Mouse (Mus musculus): ENCODE results near the gene Catsper2. TPM values are rescaled to one million over a fixed set of nuclear protein-coding genes. Genes with fewer than 3 reads are reported as not detected.

The Catsper2 gene
- polyA plus RNA-seq, 1 experiment from 2014 or later, result 2.8 TPM

DNA sequence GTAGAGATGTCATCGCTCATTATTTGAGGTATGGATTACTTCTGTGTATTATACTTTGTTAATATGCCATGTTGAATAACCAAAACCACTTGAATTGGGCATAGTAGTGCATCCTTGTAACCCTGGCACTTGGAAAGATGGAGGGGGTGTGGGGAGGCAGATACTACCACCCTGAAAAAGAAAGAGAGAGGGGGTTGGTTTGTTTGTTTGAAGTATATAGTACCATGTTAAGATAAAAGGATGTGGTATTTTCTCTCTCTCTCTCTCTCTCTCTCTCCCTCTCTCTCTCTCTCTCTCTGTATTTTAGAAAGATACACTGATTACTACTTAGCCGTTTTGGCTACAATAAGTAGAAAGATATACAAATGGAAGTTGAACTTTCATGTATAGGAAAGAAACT, 12.3 kb upstream of the Catsper2 start:
- no peaks in the 10 kb centered on the region for H3K9me3 ChIP-seq (replicated peaks)
- H3K4me2 ChIP-seq, result no peak overlapping the region
- 87% methylated on average over 2 of the region's 2 CpGs for WGBS
- H3K27ac ChIP-seq (ENCODE audit: poor library complexity, severe bottlenecking), result no peak overlapping the region
- no peaks in the 10 kb centered on the region for H3K27me3 ChIP-seq (replicated peaks)
- H3K4me3 ChIP-seq, result no peak overlapping the region
- peaks cover 85% of the 10 kb centered on the region for H3K36me3 ChIP-seq
- ATAC-seq (ENCODE audit: insufficient number of reproducible peaks, low FRiP score), result no peak
- no peaks in the 10 kb centered on the region for H3K4me1 ChIP-seq (replicated peaks)
- no peak overlapping the region for H3K9ac ChIP-seq

DNA sequence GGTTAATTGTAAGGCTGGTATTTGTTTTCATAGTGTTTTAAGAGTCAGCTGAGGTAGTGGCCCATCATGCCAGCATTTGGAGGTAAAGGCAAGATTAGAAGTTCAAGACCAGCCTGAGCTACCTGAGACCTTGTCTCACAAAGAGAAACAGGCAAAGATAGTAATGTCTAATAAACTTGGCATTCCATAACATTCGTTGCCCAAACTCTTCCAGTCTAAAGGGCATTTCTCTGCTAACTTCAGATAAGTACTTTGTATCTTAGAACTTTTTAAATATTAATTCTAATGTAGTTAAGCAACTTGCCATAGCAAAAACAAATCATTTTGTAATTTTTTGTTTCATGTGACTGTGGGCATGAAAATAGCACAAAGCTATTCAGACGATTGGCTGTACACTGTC, 9.6 kb upstream of the Catsper2 start:
- no peak overlapping the region for H3K27ac ChIP-seq (ENCODE audit: poor library complexity, severe bottlenecking)
- H3K4me3 ChIP-seq, result no peak overlapping the region
- no peaks in the 10 kb centered on the region for H3K4me1 ChIP-seq (replicated peaks)
- H3K27me3 ChIP-seq (replicated peaks), result no peaks in the 10 kb centered on the region
- H3K9ac ChIP-seq, result no peak overlapping the region
- H3K4me2 ChIP-seq, result no peak overlapping the region
- WGBS, result 91% methylated on average over 2 of the region's 2 CpGs
- ATAC-seq (ENCODE audit: insufficient number of reproducible peaks, low FRiP score), result no peak
- no peaks in the 10 kb centered on the region for H3K9me3 ChIP-seq (replicated peaks)
- peaks cover 77% of the 10 kb centered on the region for H3K36me3 ChIP-seq

DNA sequence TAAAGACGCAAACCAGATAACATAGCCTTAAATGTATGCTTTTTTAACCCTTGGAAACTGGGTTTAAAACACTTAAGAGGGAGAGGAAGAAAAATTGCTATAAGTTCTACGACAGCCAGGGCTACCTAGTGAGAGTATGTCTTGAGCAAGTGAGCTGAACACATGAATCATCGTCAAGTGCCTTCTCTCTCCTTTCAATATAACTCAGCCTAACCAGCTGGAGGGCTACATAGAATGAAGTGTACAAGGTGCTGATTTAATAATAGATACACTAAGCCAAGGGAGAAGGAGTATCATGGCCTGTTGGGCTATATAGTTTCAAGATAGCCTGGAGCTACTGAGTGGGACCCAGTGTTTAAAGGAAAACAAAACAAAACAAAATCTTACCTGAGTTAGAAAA, 4.9 kb upstream of the Catsper2 start:
- peaks cover 23% of the 10 kb centered on the region for H3K4me1 ChIP-seq (replicated peaks)
- H3K4me3 ChIP-seq, result no peak overlapping the region
- H3K27me3 ChIP-seq (replicated peaks), result no peaks in the 10 kb centered on the region
- 84% methylated on average over 3 of the region's 3 CpGs for WGBS
- H3K9ac ChIP-seq, result no peak overlapping the region
- peaks cover 55% of the 10 kb centered on the region for H3K36me3 ChIP-seq
- H3K27ac ChIP-seq (ENCODE audit: poor library complexity, severe bottlenecking), result no peak overlapping the region
- no peak for ATAC-seq (ENCODE audit: insufficient number of reproducible peaks, low FRiP score)
- H3K4me2 ChIP-seq, result no peak overlapping the region
- no peaks in the 10 kb centered on the region for H3K9me3 ChIP-seq (replicated peaks)

DNA sequence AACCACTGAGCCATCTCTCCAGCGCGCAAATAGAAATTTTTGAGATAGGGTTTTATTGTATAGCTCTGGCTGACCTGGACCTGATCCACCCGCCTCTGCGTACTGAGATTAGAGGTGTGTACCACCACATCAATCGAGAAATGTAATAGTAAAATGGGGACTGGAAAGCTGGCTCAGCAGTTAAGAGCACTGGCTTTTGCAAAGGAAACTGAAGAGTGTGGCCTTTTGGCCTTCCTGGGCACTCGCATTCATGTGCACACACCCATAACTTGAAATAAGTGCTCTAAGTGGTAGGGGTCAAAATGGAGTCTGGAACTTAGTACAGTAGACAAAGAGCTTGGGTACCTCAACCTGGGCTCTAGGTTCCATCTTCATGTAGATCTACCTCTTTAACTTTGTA, 2.8 kb upstream of the Catsper2 start:
- WGBS, result 86% methylated on average over 6 of the region's 6 CpGs
- H3K36me3 ChIP-seq, result peaks cover 36% of the 10 kb centered on the region
- no peak for ATAC-seq (ENCODE audit: insufficient number of reproducible peaks, low FRiP score)
- peaks cover 26% of the 10 kb centered on the region for H3K4me1 ChIP-seq (replicated peaks)
- H3K27me3 ChIP-seq (replicated peaks), result no peaks in the 10 kb centered on the region
- H3K27ac ChIP-seq (ENCODE audit: poor library complexity, severe bottlenecking), result no peak overlapping the region
- H3K4me2 ChIP-seq, result peak overlapping the region; percentile 76
- H3K9ac ChIP-seq, result peak overlapping the region; percentile 50; the same call in 1 of the 2 replicates
- H3K4me3 ChIP-seq, result peak overlapping the region; percentile 13; the same call in 1 of the 2 replicates
- H3K9me3 ChIP-seq (replicated peaks), result no peaks in the 10 kb centered on the region

DNA sequence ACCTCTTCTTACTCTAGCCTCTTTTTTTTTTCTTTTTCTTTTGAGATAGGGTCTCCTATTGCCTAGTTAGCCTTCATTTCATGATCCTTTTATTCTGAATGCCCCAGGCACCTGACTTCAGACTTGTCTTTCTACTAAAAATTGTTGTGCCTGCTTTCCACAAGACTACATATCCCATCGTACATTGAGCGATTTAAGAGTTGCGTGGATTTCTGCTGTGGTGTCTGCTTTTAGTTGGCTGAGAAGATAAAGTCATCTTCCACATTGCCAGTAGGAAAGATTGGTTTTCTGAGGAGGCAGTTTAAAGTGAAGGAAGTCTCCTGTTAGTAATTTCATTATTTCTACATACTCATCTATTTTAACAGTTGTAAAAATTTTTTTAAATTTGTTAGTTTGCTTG, 2.0 kb upstream of the Catsper2 start:
- H3K9ac ChIP-seq, result no peak overlapping the region
- H3K4me3 ChIP-seq, result peak overlapping the region; percentile 95
- 69% methylated on average over 3 of the region's 3 CpGs for WGBS
- peak overlapping the region; percentile 76 for H3K4me2 ChIP-seq
- no peaks in the 10 kb centered on the region for H3K27me3 ChIP-seq (replicated peaks)
- H3K9me3 ChIP-seq (replicated peaks), result no peaks in the 10 kb centered on the region
- ATAC-seq (ENCODE audit: insufficient number of reproducible peaks, low FRiP score), result no peak
- H3K27ac ChIP-seq (ENCODE audit: poor library complexity, severe bottlenecking), result no peak overlapping the region
- peaks cover 26% of the 10 kb centered on the region for H3K4me1 ChIP-seq (replicated peaks)
- H3K36me3 ChIP-seq, result peaks cover 33% of the 10 kb centered on the region

DNA sequence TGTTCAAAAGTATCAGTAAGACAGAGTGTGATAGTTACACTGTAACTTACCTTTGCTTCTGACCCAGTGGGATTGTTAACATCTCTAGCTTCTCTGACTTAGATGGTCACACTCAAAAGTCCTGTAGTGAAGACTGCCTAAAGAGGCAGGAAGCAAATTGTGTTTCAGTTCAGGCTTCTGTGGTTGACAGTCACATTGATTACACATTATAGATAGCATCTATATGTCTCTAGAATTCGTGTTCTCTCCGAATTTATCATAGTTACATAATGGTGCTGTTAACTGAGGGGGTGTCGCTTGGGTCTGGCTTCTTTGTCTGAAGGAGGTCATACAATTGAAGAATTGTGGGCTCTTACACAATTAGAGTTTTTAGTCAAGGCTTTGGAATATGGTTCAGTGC, 1.5 kb upstream of the Catsper2 start:
- Histone ChIP-seq H3K4me2 (peak overlapping the region; percentile 76), H3K4me1 (replicated peaks) (peaks cover 26% of the 10 kb centered on the region), H3K9ac (peak overlapping the region; percentile 70), H3K4me3 (peak overlapping the region; percentile 95), H3K27me3 (replicated peaks) (no peaks in the 10 kb centered on the region), H3K36me3 (peaks cover 31% of the 10 kb centered on the region), H3K27ac (ENCODE audit: poor library complexity, severe bottlenecking) (no peak overlapping the region), H3K9me3 (replicated peaks) (no peaks in the 10 kb centered on the region)
- no peak for ATAC-seq (ENCODE audit: insufficient number of reproducible peaks, low FRiP score)
- WGBS, result 48% methylated on average over 3 of the region's 3 CpGs

DNA sequence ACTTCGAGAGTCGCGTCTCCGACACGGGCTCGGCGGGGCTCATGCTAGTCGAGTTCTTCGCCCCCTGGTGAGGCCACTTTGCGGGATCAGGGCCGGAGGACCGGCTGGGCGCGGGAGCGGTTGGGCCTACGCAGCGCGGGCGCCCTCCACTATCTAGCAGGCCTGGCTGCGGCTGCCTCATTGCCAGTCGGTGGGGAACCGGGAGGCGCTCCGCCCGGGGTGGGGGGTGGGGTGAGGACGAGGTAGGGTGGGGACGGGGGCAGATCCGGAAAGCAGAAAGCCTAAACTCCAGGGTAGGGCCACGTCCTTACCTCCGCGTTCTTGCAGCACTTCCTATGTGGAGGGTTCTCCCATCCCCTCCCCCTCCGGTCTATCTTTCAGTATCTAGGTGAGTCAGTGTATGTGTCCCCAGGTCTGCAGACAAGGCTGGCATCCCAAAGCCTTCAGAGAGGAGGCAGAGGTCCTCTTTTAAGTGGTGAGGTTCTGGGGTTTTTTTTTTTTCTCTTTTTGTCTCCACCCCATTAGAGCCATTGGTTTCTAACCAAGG, 620 bp upstream of the Catsper2 start:
- H3K4me1 ChIP-seq (replicated peaks), result peaks cover 26% of the 10 kb centered on the region
- peak overlapping the region; percentile 95 for H3K9ac ChIP-seq
- ATAC-seq (ENCODE audit: insufficient number of reproducible peaks, low FRiP score), result peak; percentile 69
- H3K4me3 ChIP-seq, result peak overlapping the region; percentile 95
- under 1% methylated on average over 32 of the region's 32 CpGs for WGBS
- peak overlapping the region; percentile 71 for H3K4me2 ChIP-seq
- H3K27me3 ChIP-seq (replicated peaks), result no peaks in the 10 kb centered on the region
- no peaks in the 10 kb centered on the region for H3K9me3 ChIP-seq (replicated peaks)
- H3K36me3 ChIP-seq, result peaks cover 26% of the 10 kb centered on the region
- peak overlapping the region; percentile 96 for H3K27ac ChIP-seq (ENCODE audit: poor library complexity, severe bottlenecking)

DNA sequence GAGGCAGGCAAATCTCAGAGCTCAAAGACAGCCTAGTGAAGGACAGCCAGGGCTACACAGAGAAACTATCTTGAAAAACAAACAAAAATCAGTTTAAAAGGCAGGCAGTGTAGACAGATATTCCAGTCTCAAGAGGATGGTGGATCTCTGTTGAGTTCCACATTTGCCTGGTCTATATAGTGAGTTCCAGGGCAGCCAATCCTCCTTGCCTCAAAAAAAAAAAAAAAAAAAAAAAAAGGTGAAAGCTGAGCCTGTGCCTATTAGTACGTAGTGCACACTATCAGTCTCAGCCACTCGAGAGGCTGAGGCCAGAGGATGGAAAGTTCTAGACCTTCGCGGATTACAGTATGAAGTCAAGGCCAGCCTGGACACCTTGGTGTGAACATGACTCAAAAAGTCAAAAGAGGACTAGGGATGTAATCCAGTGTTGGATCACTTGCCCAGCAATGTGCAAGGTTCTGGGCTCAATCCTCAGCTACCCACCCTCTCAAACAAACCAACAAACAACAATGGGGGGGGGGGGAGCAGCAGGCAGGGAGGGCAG, 677 bp downstream of the Catsper2 start:
- peak overlapping the region; percentile 71 for H3K4me2 ChIP-seq
- no peaks in the 10 kb centered on the region for H3K27me3 ChIP-seq (replicated peaks)
- H3K4me1 ChIP-seq (replicated peaks), result peaks cover 25% of the 10 kb centered on the region
- no peak; the same call in 1 of the 2 replicates for ATAC-seq (ENCODE audit: insufficient number of reproducible peaks, low FRiP score)
- peak overlapping the region; percentile 95 for H3K4me3 ChIP-seq
- peak overlapping the region; percentile 96 for H3K27ac ChIP-seq (ENCODE audit: poor library complexity, severe bottlenecking)
- peak overlapping the region; percentile 95 for H3K9ac ChIP-seq
- H3K9me3 ChIP-seq (replicated peaks), result peaks cover 3% of the 10 kb centered on the region; the same call in 1 of the 2 replicates
- 12% methylated on average over 4 of the region's 4 CpGs for WGBS
- H3K36me3 ChIP-seq, result peaks cover 14% of the 10 kb centered on the region

DNA sequence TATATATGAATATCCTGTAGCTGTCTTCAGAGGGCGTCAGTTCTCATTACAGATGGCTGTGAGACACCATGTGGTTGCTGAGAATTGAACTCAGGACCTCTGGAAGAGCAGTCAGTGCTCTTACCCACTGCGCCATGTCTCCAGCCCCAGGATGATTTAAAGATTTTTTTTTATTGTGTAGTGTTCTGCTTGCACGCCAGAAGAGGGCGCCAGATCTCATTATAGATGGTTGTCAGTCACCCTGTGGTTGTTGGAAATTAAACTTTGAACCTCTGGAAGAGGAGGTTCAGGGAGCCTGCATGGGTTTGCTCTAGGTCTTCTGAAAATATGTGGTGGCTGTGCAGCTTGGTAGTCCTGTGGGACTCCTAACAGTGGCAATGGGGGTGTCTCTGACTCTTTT, 5.4 kb downstream of the Catsper2 start:
- Histone ChIP-seq H3K27me3 (replicated peaks) (no peaks in the 10 kb centered on the region), H3K4me1 (replicated peaks) (peaks cover 2% of the 10 kb centered on the region; the same call in 1 of the 2 replicates), H3K27ac (ENCODE audit: poor library complexity, severe bottlenecking) (no peak overlapping the region), H3K9ac (no peak overlapping the region), H3K9me3 (replicated peaks) (peaks cover 3% of the 10 kb centered on the region; the same call in 1 of the 2 replicates), H3K4me2 (no peak overlapping the region), H3K4me3 (no peak overlapping the region), H3K36me3 (no peaks in the 10 kb centered on the region)
- 35% methylated on average over 4 of the region's 4 CpGs for WGBS
- ATAC-seq (ENCODE audit: insufficient number of reproducible peaks, low FRiP score), result no peak

DNA sequence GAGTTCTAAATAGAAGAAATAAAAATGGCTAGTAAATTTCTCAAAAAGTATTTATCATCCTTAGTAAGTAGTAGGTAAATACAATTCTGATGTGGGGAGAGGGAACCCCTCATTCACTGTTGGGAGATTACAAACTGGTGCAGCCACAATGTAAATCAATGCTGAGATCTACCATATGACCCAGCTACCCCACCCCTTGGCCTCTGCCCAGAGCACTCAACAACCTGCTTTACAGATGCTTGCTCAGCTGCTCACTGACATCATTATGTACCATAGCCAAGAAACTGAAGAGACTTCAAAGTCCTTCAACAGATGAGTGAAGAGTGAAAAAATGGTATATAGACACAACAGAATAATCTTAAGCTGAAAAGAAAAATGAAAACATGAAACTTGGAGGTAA, 10.3 kb downstream of the Catsper2 start:
- ATAC-seq (ENCODE audit: insufficient number of reproducible peaks, low FRiP score), result no peak
- H3K27ac ChIP-seq (ENCODE audit: poor library complexity, severe bottlenecking), result no peak overlapping the region
- H3K4me1 ChIP-seq (replicated peaks), result no peaks in the 10 kb centered on the region
- no peak overlapping the region for H3K4me2 ChIP-seq
- peaks cover 2% of the 10 kb centered on the region; the same call in 1 of the 2 replicates for H3K9me3 ChIP-seq (replicated peaks)
- no peak overlapping the region for H3K9ac ChIP-seq
- no peak overlapping the region for H3K4me3 ChIP-seq
- no peaks in the 10 kb centered on the region for H3K27me3 ChIP-seq (replicated peaks)
- no peaks in the 10 kb centered on the region for H3K36me3 ChIP-seq

DNA sequence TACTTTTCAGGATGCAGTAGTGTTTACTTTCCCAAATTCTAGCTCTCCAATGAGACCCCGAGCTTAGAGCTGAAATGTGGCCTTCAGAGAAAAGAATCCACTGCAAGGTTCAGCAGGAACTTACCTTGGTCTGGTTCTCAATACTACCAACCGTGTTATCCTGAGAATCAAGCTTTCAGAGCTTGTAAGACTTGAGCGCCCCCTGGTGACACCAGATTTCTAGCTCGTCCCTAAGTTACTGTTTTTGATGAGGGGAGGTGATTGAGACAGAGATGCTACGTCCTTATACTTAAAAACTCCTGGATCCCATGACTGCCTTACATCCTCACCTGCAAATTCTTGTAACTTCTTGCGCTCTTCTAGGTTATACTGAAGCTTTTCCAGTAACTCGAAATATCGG, 17.0 kb downstream of the Catsper2 start:
- ATAC-seq (ENCODE audit: insufficient number of reproducible peaks, low FRiP score), result no peak
- Histone ChIP-seq H3K9ac (no peak overlapping the region), H3K27me3 (replicated peaks) (no peaks in the 10 kb centered on the region), H3K9me3 (replicated peaks) (no peaks in the 10 kb centered on the region), H3K4me2 (no peak overlapping the region), H3K27ac (ENCODE audit: poor library complexity, severe bottlenecking) (no peak overlapping the region), H3K4me1 (replicated peaks) (no peaks in the 10 kb centered on the region), H3K36me3 (no peaks in the 10 kb centered on the region), H3K4me3 (no peak overlapping the region)
- 17% methylated on average over 8 of the region's 8 CpGs for WGBS
